Mouse (Mus musculus): Measurements from ENCODE around the gene Uxs1.

- TF ChIP-seq CTCF (IDR thresholded peaks at IDR 0.05; ENCODE audit: low read depth) (no peak), EP300 (optimal IDR thresholded peaks at IDR 0.05) (no peak)
Observed at GRCm38 (mm10) chr1:43798048-43798447, 29.6 kb downstream of the Uxs1 start.

All from stomach, postnatal 0 days (tissue).